Mouse (Mus musculus): Measurements from ENCODE around the gene Retnlg. TPM values are rescaled to one million over a fixed set of nuclear protein-coding genes. Genes with fewer than 3 reads are reported as not detected.

Gene Retnlg
- polyA plus RNA-seq, 2 experiments, result 3.1 to 3.2 TPM

- Histone ChIP-seq H3K4me1 (replicated peaks; ENCODE audit: control insufficient read depth in 2 of 2, insufficient read depth in 2 of 2, low read length in 1 of 2) (no peaks in the 10 kb centered on the region), H3K36me3 (replicated peaks; ENCODE audit: control insufficient read depth, insufficient read depth, low read depth) (no peaks in the 10 kb centered on the region), H3K27me3 (ENCODE audit: control insufficient read depth, insufficient read depth, low read length) (no peaks in the 10 kb centered on the region), H3K9ac (replicated peaks) (no peak overlapping the region), H3K4me2 (ENCODE audit: low read depth) (no peak overlapping the region), H3K27ac (no peak overlapping the region), H3K9me3 (ENCODE audit: control insufficient read depth, low read length) (no peaks in the 10 kb centered on the region), H3K4me3 (ENCODE audit: insufficient read depth in 1 of 2, low read depth in 2 of 2, low read length in 2 of 2) (no peak overlapping the region)
- WGBS (ENCODE audit: insufficient replicate concordance), result 58% methylated on average over 3 of the region's 3 CpGs
- ATAC-seq (ENCODE audit: insufficient read depth) (no peak), DNase-seq (ENCODE audit: low read depth in 3 of 3, low spot score in 3 of 3) (no peak)
- no peak for TF ChIP-seq CTCF (IDR thresholded peaks at IDR 0.05; ENCODE audit: low read depth)
- TF ChIP-seq EP300 (IDR thresholded peaks at IDR 0.05; ENCODE audit: low read depth), result no peak
These were observed 2.8 kb upstream of the Retnlg start for GRCm38 (mm10) chr16:48869671-48870070.

DNA sequence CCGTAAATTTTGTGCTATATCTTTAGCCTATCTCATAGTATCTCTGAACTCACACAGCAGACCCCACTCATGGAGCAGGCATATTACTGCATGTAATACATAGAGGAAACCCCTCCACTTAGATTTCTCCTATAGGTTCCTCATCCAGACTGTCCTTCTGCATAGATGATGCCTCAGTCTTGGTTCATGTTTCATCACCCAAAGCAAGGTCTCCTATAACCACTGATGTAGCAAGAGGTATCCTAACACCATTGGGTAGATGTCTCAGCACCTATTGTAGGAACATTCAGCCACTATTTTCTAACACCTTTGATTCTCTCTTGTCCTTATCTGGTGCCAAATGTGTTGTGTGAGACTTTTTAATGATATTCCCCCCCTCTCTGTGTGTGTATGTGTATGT is 667 bp upstream of the Retnlg start:
- no peak for TF ChIP-seq EP300 (IDR thresholded peaks at IDR 0.05; ENCODE audit: low read depth)
- TF ChIP-seq CTCF (IDR thresholded peaks at IDR 0.05; ENCODE audit: low read depth), result no peak
- no peaks in the 10 kb centered on the region for H3K27me3 ChIP-seq (ENCODE audit: control insufficient read depth, insufficient read depth, low read length)
- no peak overlapping the region for H3K9ac ChIP-seq (replicated peaks)
- no peaks in the 10 kb centered on the region for H3K9me3 ChIP-seq (ENCODE audit: control insufficient read depth, low read length)
- H3K4me3 ChIP-seq (ENCODE audit: insufficient read depth in 1 of 2, low read depth in 2 of 2, low read length in 2 of 2), result no peak overlapping the region
- DNase-seq (ENCODE audit: low read depth in 3 of 3, low spot score in 3 of 3) (no peak), ATAC-seq (ENCODE audit: insufficient read depth) (no peak)
- no peaks in the 10 kb centered on the region for H3K4me1 ChIP-seq (replicated peaks; ENCODE audit: control insufficient read depth in 2 of 2, insufficient read depth in 2 of 2, low read length in 1 of 2)
- WGBS (ENCODE audit: insufficient replicate concordance), result 59% methylated on average over 1 of the region's 1 CpGs
- H3K36me3 ChIP-seq (replicated peaks; ENCODE audit: control insufficient read depth, insufficient read depth, low read depth), result no peaks in the 10 kb centered on the region
- no peak overlapping the region for H3K4me2 ChIP-seq (ENCODE audit: low read depth)
- no peak overlapping the region for H3K27ac ChIP-seq

DNA sequence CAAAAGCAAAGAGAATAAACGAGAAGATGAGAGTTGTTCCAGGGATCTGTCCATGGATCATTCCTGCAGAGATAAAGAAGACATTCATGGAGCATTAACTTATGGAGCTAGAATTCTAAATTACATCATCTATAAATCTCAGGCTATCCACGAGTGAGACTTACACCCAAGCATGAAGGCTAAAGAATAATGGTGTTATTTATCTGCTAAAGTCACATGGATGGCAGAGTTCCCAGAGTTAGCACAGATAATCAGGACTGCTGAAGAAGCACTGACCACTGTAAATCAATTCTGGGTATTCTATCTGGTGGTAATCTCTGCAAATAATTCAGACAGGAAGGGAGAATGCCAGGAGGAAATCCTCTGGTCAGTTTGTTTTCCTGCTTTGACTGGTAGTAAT is 18.3 kb downstream of the Retnlg start:
- WGBS (ENCODE audit: insufficient replicate concordance), result 37% methylated on average over 2 of the region's 2 CpGs
- H3K9ac ChIP-seq (replicated peaks), result no peak overlapping the region
- no peaks in the 10 kb centered on the region for H3K36me3 ChIP-seq (replicated peaks; ENCODE audit: control insufficient read depth, insufficient read depth, low read depth)
- ATAC-seq (ENCODE audit: insufficient read depth) (no peak), DNase-seq (ENCODE audit: low read depth in 3 of 3, low spot score in 3 of 3) (no peak)
- no peak overlapping the region for H3K4me2 ChIP-seq (ENCODE audit: low read depth)
- H3K27ac ChIP-seq, result no peak overlapping the region
- H3K4me1 ChIP-seq (replicated peaks; ENCODE audit: control insufficient read depth in 2 of 2, insufficient read depth in 2 of 2, low read length in 1 of 2), result no peaks in the 10 kb centered on the region
- no peaks in the 10 kb centered on the region for H3K27me3 ChIP-seq (ENCODE audit: control insufficient read depth, insufficient read depth, low read length)
- no peak for TF ChIP-seq CTCF (IDR thresholded peaks at IDR 0.05; ENCODE audit: low read depth)
- TF ChIP-seq EP300 (IDR thresholded peaks at IDR 0.05; ENCODE audit: low read depth), result no peak
- H3K9me3 ChIP-seq (ENCODE audit: control insufficient read depth, low read length), result no peaks in the 10 kb centered on the region
- no peak overlapping the region for H3K4me3 ChIP-seq (ENCODE audit: insufficient read depth in 1 of 2, low read depth in 2 of 2, low read length in 2 of 2)

GRCm38 (mm10) chr16:48899868-48900267 is 27.4 kb downstream of the Retnlg start:
- Histone ChIP-seq H3K4me2 (ENCODE audit: low read depth) (no peak overlapping the region), H3K27ac (no peak overlapping the region), H3K27me3 (ENCODE audit: control insufficient read depth, insufficient read depth, low read length) (no peaks in the 10 kb centered on the region), H3K4me1 (replicated peaks; ENCODE audit: control insufficient read depth in 2 of 2, insufficient read depth in 2 of 2, low read length in 1 of 2) (no peaks in the 10 kb centered on the region), H3K9ac (replicated peaks) (no peak overlapping the region), H3K4me3 (ENCODE audit: insufficient read depth in 1 of 2, low read depth in 2 of 2, low read length in 2 of 2) (no peak overlapping the region), H3K9me3 (ENCODE audit: control insufficient read depth, low read length) (no peaks in the 10 kb centered on the region), H3K36me3 (replicated peaks; ENCODE audit: control insufficient read depth, insufficient read depth, low read depth) (no peaks in the 10 kb centered on the region)
- no peak for ATAC-seq (ENCODE audit: insufficient read depth)
- DNase-seq (ENCODE audit: low read depth in 3 of 3, low spot score in 3 of 3), result no peak
- no peak for TF ChIP-seq CTCF (IDR thresholded peaks at IDR 0.05; ENCODE audit: low read depth)
- no peak for TF ChIP-seq EP300 (IDR thresholded peaks at IDR 0.05; ENCODE audit: low read depth)
- 42% methylated on average over 1 of the region's 1 CpGs for WGBS (ENCODE audit: insufficient replicate concordance)

- no peak overlapping the region for H3K4me2 ChIP-seq (ENCODE audit: low read depth)
- TF ChIP-seq EP300 (IDR thresholded peaks at IDR 0.05; ENCODE audit: low read depth), result no peak; the same call in 1 of the 2 replicates
- TF ChIP-seq CTCF (IDR thresholded peaks at IDR 0.05; ENCODE audit: low read depth), result no peak
- H3K4me1 ChIP-seq (replicated peaks; ENCODE audit: control insufficient read depth in 2 of 2, insufficient read depth in 2 of 2, low read length in 1 of 2), result no peaks in the 10 kb centered on the region
- H3K27me3 ChIP-seq (ENCODE audit: control insufficient read depth, insufficient read depth, low read length), result no peaks in the 10 kb centered on the region
- no peak overlapping the region for H3K27ac ChIP-seq
- H3K9me3 ChIP-seq (ENCODE audit: control insufficient read depth, low read length), result no peaks in the 10 kb centered on the region
- ATAC-seq (ENCODE audit: insufficient read depth) (peak; percentile 55; the same call in 1 of the 2 replicates), DNase-seq (ENCODE audit: low read depth in 3 of 3, low spot score in 3 of 3) (no peak)
- H3K9ac ChIP-seq (replicated peaks), result no peak overlapping the region
- H3K36me3 ChIP-seq (replicated peaks; ENCODE audit: control insufficient read depth, insufficient read depth, low read depth), result no peaks in the 10 kb centered on the region
- WGBS (ENCODE audit: insufficient replicate concordance), result 17% methylated on average over 1 of the region's 1 CpGs
- no peak overlapping the region for H3K4me3 ChIP-seq (ENCODE audit: insufficient read depth in 1 of 2, low read depth in 2 of 2, low read length in 2 of 2)
These were observed 38.8 kb downstream of the Retnlg start for GRCm38 (mm10) chr16:48911184-48911583.
